Mouse (Mus musculus): Measurements from ENCODE around the gene Prss40.
"Not testable (repeated sequence)": the region's sequence is repeated elsewhere in the genome, so short reads cannot be mapped to it uniquely, and the experiment has no call there.

Gene Prss40

GRCm38 (mm10) chr1:34535043-34535698, 25.6 kb downstream of the Prss40 start, which contains the start of gene Cfc1:
Cfc1 (plus strand) TSS chr1:34535648.
- not testable (repeated sequence) for DNase-seq (ENCODE audit: low spot score)

DNA sequence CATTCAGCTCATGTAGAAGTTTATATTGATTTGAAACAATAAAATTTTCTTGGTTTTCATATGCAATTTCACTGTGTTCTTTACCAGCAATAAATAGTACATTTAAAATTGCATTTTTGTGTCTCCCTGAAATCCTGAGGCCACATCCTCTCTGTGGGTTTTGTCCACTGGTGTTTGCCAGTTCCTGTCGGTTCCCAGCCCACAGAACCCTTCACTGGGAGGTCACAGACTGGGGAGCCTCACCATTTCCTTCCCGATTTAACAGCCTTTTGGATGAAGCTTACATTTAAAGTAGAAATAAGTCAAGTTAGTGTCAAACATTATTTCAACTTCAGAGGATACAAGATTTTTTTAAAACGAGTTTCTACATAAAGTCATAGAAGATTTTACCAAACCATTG, 26.2 kb downstream of the Prss40 start:
- not testable (repeated sequence) for DNase-seq (ENCODE audit: low spot score)

DNA sequence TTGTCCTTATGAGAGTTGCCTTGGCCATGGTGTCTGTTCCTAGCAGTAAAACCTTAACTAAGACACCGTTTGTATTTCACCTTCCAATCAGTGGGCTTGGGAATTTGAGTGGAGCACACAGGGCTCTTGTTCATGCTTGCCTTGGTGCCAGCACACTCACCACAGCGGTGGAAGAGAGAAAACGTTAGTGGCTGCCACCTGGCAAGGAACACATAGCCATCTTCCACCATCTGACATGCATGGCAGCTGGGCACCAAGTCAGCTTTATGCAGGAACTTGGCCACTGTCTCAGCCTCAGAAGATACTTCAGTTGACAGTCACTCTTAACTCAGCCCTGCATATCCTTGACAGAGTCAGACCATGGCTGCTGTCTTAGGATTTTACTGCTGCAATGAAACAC, 37.1 kb downstream of the Prss40 start:
- no peak for DNase-seq (ENCODE audit: low spot score)

- no peak for DNase-seq (ENCODE audit: low spot score)
Measured at GRCm38 (mm10) chr1:34522850-34523244, 37.9 kb downstream of the Prss40 start.

GRCm38 (mm10) chr1:34522205-34522849, 38.4 kb downstream of the Prss40 start:
- DNase-seq (ENCODE audit: low spot score): no peak

GRCm38 (mm10) chr1:34518259-34518658, 42.5 kb downstream of the Prss40 start:
- no peak for DNase-seq (ENCODE audit: low spot score)

DNA sequence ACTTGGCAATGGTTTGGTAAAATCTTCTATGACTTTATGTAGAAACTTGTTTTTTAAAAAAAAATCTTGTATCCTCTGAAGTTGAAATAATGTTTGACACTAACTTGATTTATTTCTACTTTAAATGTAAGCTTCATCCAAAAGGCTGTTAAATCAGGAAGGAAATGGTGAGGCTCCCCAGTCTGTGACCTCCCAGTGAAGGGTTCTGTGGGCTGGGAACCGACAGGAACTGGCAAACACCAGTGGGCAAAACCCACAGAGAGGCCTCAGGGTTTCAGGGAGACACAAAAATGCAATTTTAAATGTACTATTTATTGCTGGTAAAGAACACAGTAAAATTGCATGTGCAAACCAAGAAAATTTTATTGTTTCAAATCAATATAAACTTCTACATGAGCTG, 42.9 kb downstream of the Prss40 start:
- not testable (repeated sequence) for DNase-seq (ENCODE audit: low spot score)

- not testable (repeated sequence) for DNase-seq (ENCODE audit: low spot score)
Measured at GRCm38 (mm10) chr1:34517297-34517696, 43.4 kb downstream of the Prss40 start.

DNA sequence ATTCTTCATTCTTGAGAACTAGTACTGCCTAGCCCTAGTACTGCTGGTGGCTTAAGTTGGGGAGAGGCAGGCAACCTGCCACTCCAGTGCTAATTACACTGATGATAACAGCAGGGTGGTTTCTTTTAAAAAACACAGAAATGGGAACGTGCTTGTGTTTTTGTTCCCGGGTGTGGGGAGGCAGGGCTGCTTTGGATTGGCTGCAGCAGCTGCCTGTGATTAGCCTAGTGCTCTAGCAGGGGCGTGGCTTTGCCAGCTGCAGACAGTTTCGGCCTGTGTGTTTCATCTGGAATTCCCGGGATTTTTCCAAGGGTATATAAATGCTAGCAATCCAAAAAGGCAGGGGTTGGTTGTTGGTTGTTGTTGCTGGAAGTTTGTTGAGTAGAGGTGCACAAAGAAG, 44.1 kb downstream of the Prss40 start:
- DNase-seq (ENCODE audit: low spot score): no peak

GRCm38 (mm10) chr1:34513068-34513467, 47.7 kb downstream of the Prss40 start:
- no peak for DNase-seq (ENCODE audit: low spot score)

- no peak for DNase-seq (ENCODE audit: low spot score)
Measured at GRCm38 (mm10) chr1:34511027-34511426, 49.7 kb downstream of the Prss40 start.

DNA sequence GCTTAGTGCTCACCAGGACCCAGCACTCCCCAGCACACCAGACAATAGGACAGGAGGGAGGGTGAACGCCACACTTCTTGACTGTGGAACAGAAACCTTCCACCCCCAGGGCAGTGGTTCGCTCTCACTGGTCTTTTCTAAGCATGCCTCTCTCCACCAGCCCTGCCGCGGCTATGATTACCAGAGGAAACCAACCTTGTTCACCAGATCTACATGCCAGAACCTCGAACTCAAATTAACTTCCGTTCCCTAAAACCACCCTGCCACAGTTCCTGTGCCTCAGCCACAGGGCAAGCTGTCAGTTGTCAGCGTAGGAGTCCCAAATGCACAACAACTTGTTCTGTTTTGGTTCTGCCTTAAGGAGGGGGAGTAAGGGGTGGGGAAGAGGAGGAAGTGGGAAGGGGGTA, 50.2 kb downstream of the Prss40 start:
- no peak for DNase-seq (ENCODE audit: low spot score)

- no peak for DNase-seq (ENCODE audit: low spot score)
Measured at GRCm38 (mm10) chr1:34507986-34508385, 52.8 kb downstream of the Prss40 start.

DNA sequence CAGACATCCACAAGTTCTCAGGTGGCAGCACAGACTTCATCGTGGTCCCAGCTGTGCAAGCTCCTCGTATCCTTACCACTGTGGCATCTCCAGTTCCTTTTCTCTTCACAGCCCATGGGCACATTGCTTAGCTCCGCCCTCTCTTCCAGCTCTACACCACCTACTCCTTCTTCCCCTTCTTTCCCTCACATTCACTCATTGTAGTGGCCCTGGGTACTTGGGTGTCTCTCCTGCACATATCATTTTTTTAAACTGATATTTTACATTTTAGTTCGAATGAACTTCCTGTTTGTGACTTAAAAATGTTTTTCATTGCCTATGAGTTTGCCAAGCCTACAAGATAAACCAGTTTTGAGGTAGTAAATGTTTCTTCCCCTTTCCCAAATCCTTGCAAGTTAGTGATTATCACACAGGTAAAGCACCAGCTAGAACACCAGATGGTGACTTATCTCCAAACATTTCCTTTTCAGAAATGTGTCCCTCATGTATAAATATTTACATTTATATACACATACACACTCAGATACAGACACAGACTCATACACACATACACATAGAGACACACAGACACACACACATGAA, 54.7 kb downstream of the Prss40 start:
- no peak for DNase-seq (ENCODE audit: low spot score)

GRCm38 (mm10) chr1:34505307-34505706, 55.4 kb downstream of the Prss40 start:
- DNase-seq (ENCODE audit: low spot score): no peak

DNA sequence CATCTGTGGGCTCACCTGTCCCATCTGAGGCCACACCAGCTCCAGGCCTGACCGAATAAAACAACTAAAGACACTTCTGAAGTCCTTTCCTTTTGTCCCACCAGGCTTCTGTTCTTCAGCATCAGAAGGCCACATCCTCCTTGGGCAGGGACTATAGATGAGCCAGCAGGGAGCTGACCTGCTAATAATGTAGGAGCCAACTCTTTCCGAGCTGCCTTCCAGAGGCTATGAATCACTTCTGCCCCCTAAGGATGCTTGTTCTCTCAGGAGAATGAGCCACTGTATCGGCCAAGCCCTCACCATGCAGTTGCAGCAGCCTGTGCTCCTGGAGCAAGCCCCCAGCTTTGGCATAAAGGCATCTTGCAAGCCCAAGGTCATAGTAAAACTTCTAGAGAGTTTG, 57.8 kb downstream of the Prss40 start:
- no peak for DNase-seq (ENCODE audit: low spot score)
